Mouse (Mus musculus): ENCODE measurements around the gene Trmt11. TPM values are rescaled to one million over a fixed set of nuclear protein-coding genes. Genes with fewer than 3 reads are reported as not detected.

Trmt11 gene
- total RNA-seq (2023), result 1 to 10 TPM; 4.2 to 4.4 TPM

GRCm38 (mm10) chr10:30600542-30600966, at the start of gene Trmt11:
Trmt11 (minus strand) TSS chr10:30600749.

GRCm38 (mm10) chr10:30629513-30629912, 29.0 kb upstream of the Trmt11 start, which contains the start of gene Hint3:
Hint3 (minus strand) TSS chr10:30629632.

Other genes with a start within 250 kb of the Trmt11 start
- gene Hint3, start 28.9 kb upstream of the Trmt11 start, total RNA-seq (2023), result 1 to 10 TPM; 6.8 to 8.7 TPM
- 10 to 100 TPM; 15.8 to 16.2 TPM for gene Ncoa7, start 202.6 kb upstream of the Trmt11 start, total RNA-seq (2023)
- gene Hey2, start 242.1 kb upstream of the Trmt11 start, total RNA-seq (2023), result not detected

All from neutrophil, adult 83 days (primary cell).